Mouse (Mus musculus) frontal cortex, postnatal 36 days (tissue): ENCODE results near the gene Pfkl.
"Not testable (repeated sequence)": the region's sequence is repeated elsewhere in the genome, so short reads cannot be mapped to it uniquely, and the experiment has no call there.

Source experiments
- DNase-seq, 2 experiments: peaks; one replicate each; pipeline ENCODE4 v3.0.0; 2022; ENCODE audit warnings: low spot score in 2 of 2

Gene Pfkl

DNA sequence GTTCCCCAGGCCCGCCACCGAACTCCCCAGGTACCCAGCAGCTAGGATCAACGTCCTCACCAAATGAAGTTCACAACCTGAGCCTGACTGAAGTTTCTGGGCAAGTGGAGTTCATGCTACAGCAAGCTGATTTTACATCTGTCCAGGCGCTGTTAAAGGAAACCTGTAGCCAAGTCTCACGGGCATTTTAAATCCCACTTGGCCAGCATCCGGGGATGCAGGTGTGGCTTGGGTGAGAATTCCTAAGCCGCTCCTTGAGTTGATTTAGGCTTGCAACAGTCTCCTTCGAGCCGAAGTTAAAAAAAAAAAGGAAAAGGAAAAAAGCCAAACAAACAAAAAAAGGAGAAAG, at the start of gene Pfkl:
Gene Pfkl, minus strand, starts transcription at position 139 of the 349 bp plus-strand sequence.
- DNase-seq: no peak

- DNase-seq: no peak
These were observed 47.2 kb upstream of the Pfkl start for GRCm38 (mm10) chr10:78057056-78057455.

DNA sequence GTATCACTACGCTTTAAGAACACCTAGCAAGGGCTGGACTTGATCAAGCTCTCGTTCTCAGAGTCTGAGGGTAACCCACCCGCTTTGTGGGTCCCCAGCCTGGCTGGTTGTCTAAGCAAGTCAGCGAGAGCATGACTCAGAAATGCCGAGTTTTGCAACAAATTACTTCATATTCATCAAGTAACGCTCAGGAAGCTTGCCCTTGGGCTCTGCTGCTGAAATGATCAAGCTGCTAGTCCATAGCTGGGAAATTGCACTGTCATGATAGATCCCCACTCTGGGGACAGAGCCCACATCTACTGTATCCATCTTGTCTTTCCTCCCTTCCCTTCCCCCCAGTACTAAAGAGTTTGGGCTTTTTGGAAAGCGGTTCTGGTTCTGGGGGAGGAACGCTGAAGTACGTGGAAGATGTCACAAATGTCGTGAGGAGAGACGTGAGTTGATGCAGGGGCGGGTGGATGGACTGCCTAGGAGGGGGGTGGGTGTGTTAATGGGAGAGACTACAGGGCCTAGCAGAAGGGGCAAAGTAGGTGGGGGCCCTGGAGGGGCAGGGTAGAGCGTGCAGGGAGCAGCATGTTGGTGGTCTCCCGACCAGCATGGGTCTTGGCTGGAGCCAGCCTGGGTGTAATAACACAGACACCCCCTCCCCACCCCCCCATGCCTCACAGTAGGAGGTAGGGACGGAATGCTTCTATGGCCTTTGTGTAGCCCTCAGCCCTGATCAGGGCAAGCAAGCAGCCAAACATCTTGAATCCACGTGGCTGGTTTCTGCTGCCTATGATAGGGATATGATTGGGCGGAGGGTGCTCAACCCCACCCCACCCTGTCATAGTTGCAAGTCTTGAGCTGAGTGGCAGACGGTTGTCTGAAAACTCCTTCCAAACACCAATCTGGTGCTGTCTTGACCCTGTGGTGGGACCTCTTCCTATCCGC, 45.0 kb upstream of the Pfkl start:
- no peak for DNase-seq

GRCm38 (mm10) chr10:78049519-78050035, 39.7 kb upstream of the Pfkl start:
- no peak for DNase-seq

DNA sequence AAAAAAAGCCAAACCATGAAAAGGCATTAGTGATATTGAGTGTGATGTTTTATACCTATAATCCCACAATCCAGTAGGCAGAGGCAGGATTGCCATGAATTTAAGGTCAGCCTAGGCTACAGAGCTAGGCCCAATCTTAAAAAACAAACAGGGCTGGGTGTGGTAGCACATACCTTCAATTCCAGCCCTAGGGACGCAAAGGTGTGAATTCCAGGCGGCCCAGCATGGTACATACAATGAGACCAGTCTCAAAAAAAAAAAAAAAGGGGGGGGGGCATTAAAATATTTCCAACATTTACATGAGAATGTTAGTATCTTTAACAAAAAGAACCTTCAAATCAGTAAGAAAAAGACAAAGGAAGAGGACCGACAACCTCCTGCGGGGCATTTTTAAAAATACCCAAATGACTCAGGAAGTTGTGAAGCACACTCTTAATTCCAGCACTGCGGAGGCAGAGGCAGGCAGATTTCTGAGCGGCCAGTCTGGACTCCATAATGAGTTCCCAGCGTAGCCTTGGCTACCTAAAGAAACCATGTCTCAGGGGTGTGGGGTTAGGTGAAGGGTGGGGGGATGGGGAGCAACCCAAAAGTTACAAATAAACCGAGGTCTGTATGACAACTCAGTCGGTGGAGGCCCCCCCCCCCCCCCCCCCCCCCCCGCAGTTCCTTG, 38.3 kb upstream of the Pfkl start:
- DNase-seq: no peak

DNA sequence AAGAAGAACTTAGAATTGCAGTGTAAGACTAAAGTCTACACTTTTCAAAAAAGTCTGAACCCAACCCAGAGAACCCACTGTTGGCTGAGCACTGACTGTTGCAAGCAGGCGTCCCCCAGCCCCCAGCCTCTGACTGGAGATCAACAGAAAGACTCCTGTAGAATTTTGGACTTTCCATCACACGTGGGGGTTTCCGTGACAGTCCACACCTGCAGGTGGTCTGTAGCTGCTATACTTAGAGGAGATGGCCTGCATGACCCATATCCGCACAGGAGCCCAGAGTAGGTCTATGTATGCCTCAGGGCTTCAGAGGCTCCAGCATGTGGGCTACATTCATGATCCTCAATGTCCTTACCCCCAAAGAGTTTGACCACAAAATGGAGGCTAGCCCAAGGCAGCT, 36.5 kb upstream of the Pfkl start:
- DNase-seq: no peak

GRCm38 (mm10) chr10:78044531-78044930, 34.6 kb upstream of the Pfkl start:
- DNase-seq: no peak

DNA sequence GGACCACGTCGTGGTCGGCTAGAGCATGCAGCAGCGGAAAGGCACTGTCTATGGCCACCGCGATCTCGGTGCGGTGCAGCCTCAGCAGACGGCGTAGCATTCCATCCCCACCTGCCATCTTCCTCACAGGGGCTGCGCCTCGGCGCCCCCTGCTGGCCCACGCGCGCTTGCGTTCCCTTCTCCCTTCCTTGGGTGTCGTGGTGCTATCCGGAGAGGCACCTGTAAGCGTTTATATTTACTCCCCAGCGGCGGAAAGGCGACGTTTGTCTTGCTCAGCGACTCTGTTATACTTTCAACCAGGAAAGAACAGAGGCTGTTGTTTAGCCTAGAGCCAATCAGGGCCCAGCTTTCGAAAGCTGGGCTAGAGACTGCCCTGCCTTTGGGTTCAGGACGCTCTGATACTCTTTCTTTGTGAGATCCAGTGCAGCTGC, 33.5 kb upstream of the Pfkl start, which contains the start of gene Aire:
Gene Aire, minus strand, starts transcription at position 205 of the 431 bp plus-strand sequence.
- peak; percentile 35 to 52 for DNase-seq

- DNase-seq: peak; percentile 39 to 45
These were observed 33.0 kb upstream of the Pfkl start for GRCm38 (mm10) chr10:78042697-78043405.

DNA sequence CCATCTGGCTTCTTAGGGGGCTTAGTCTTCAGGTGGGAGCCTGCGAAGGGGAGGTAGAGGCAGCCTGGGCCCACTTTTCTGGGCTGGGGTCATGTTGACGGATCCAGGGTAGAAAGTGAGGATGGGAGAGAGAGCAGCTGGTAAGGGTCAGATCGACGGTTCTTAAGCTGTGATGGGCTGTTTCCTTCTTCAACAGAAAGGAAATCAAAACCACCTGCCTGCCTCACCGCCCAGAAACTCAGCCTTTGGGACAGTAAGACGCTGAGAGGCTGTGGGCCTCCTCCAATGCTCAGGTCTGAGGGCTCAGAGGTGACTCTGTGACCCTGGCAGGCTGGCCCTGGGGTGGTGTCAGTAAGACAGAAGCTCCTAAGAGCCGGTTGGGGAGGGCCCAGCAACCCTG, 32.2 kb upstream of the Pfkl start:
- DNase-seq: no peak

- no peak for DNase-seq
These were observed 31.8 kb upstream of the Pfkl start, which contains the start of gene Dnmt3l for GRCm38 (mm10) chr10:78041647-78042046. TSS of gene Dnmt3l (plus strand) at chr10:78041947.

- DNase-seq: no peak
These were observed 27.3 kb upstream of the Pfkl start for GRCm38 (mm10) chr10:78037139-78037538.

- DNase-seq: no peak
These were observed 22.1 kb upstream of the Pfkl start for GRCm38 (mm10) chr10:78031987-78032386.

DNA sequence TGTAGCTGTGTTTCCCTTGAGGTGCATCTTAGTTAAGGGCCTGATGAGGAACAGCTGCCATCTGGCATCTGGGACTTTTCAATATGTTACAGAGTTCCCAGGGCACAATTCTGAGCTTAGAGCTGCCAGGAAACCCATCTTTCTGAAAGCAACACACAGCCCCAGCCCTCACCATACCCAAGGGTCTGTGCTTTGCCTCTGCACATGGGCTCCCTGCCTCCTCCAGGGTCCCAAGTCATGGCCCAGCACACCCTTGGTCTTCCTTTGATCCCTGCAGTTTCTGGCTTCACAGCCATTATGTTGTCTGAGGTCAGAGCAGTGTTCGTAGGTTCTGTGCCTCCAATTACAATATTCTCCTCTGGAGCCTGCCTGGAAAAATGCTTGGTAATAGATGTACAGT, 19.2 kb upstream of the Pfkl start:
- DNase-seq: no peak

DNA sequence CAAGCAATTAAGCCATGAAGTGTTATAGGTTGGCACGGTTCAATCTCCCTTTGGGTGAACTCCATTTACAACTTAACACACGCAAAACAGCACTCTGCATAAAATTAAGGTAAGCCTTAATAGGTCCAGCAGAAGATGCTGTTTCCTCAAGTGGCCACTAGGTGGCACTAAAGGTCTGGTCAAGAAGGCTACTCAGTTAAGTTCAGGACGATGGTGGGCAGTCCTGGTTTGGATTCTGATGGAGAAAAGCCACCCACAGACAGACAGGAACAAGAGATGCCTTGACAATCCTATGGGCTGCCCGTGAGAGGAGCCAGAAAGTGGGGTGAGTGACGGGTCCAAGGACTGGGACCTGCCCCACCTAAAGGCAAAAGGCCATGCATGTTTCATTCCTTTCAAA, 18.2 kb upstream of the Pfkl start:
- peak; percentile 65 to 66 for DNase-seq

GRCm38 (mm10) chr10:78025453-78025852, 15.6 kb upstream of the Pfkl start:
- DNase-seq: not testable (repeated sequence)

- not testable (repeated sequence) for DNase-seq
These were observed 10.1 kb upstream of the Pfkl start for GRCm38 (mm10) chr10:78019984-78020383.

DNA sequence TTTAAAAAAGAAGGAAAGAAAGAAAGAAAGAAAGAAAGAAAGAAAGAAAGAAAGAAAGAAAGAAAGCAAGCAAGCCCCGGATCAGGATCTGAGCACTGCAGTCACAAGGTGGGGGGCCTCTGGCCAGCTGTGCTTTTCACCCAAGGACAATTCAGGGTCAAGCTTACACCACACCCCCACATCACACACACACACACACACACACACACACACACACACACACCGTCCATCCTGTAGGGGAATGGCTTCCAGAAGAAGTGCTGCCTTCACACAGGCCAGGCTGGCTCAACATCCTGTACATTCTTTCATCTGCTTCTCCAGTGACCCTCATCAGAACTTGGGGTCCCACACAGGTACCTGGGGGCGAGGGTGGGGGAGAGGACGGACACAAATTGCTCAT, 9.4 kb upstream of the Pfkl start:
- DNase-seq: no peak

DNA sequence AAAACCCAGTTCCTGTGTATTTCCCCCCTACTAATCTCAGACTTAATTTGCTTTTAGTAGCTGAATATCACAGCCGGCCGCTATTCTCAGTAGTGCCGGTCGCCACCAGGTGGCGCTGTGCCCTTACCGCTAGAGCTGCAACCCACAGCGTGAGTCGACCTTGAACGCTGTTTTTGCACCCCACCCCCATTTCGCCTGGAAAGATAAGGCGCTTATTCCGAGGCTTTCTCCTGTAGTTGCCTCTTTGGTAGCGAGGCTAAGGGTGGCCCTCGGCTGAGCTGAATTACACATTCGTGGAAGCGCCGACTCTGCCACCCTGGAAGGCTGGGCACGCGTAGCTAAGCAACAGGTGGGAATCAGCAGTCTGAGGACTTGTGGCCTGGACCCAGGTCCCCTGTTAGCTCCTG, 8.9 kb upstream of the Pfkl start:
- DNase-seq: peak; percentile 68 to 73

GRCm38 (mm10) chr10:78016366-78016765, 6.5 kb upstream of the Pfkl start:
- no peak for DNase-seq

DNA sequence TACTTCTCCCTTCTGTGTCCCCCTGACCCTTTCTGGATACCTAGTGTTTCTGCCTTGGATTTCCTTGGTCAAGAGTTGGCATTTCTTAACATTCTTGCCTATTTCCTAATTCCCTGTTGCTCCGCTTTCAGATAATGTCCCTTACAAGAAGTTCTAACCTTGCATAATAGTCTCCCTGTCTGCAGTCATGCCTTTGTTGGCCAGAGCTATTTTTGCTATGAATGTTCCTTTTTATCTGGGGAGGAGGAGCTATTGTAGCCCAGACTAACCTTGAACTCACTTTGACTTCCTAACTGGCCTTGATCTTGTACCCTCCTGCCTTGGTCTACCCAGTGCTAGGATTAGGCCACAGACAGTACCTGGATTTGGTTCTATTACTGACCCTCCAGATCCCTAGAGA, 5.6 kb upstream of the Pfkl start:
- DNase-seq: no peak
